Mouse (Mus musculus) testis, adult 2 months (tissue): ENCODE results near the gene Dusp10. TPM values are rescaled to one million over a fixed set of nuclear protein-coding genes. Genes with fewer than 3 reads are reported as not detected.

ENCODE experiments used
- H3K27ac ChIP-seq: fragments of 200-500 bp; 2 replicates; pipeline ENCODE4 v1.5.1; 2012; ENCODE audit warnings: low read depth, low read length; ENCODE audit not compliant: control insufficient read depth, insufficient read depth
- H3K27me3 ChIP-seq: fragments of 200-500 bp; 2 replicates; pipeline ENCODE4 v1.6.1; 2012; ENCODE audit warnings: mild to moderate bottlenecking, low read length, moderate library complexity; ENCODE audit not compliant: control insufficient read depth, insufficient read depth
- H3K36me3 ChIP-seq: fragments of 200-500 bp; 2 replicates; pipeline ENCODE4 v1.6.1; 2012; ENCODE audit warnings: mild to moderate bottlenecking, low read length; ENCODE audit not compliant: control insufficient read depth, insufficient read depth
- H3K4me1 ChIP-seq: fragments of 200-500 bp; 2 replicates; pipeline ENCODE4 v1.6.1; 2012; ENCODE audit warnings: low read length; ENCODE audit not compliant: control insufficient read depth, insufficient read depth
- H3K4me3 ChIP-seq: fragments of 200-500 bp; 2 replicates; pipeline ENCODE4 v1.5.1; 2012; ENCODE audit warnings: low read depth, mild to moderate bottlenecking, low read length, moderate library complexity, mixed read lengths; ENCODE audit not compliant: control insufficient read depth
- CTCF ChIP-seq: fragments of 200-500 bp; IDR thresholded peaks from 2 replicates; pipeline ENCODE4 v1.5.1; 2012; ENCODE audit warnings: low read depth, mild to moderate bottlenecking, inconsistent platforms, low read length, moderate library complexity; ENCODE audit not compliant: control insufficient read depth, insufficient read depth, insufficient replicate concordance
- POLR2A ChIP-seq: fragments of 200-500 bp; IDR thresholded peaks from 2 replicates; pipeline ENCODE4 v1.6.1; 2012; ENCODE audit warnings: low read depth, mild to moderate bottlenecking, inconsistent platforms, low read length, moderate library complexity; ENCODE audit not compliant: control insufficient read depth
- polyA plus RNA-seq: library from polyadenylated mRNA; depleted of rRNA; stranded (reverse); fragments of >200 nt; gene quantifications from 2 replicates; pipeline ENCODE4 v1.2.3, GENCODE M21; 2012

Gene Dusp10
- polyA plus RNA-seq, 1 experiment: 42.7 TPM

GRCm38 (mm10) chr1:184048675-184049418 is 35.7 kb downstream of the Dusp10 start:
- Histone ChIP-seq H3K27me3 (no peaks in the 10 kb centered on the region), H3K4me3 (no peak overlapping the region), H3K36me3 (no peaks in the 10 kb centered on the region), H3K27ac (no peak overlapping the region), H3K4me1 (no peaks in the 10 kb centered on the region)
- TF ChIP-seq POLR2A (no peak), CTCF (no peak)

GRCm38 (mm10) chr1:184051286-184051685 is 38.2 kb downstream of the Dusp10 start:
- no peaks in the 10 kb centered on the region for H3K4me1 ChIP-seq
- no peak overlapping the region for H3K4me3 ChIP-seq
- H3K36me3 ChIP-seq: no peaks in the 10 kb centered on the region
- no peak overlapping the region for H3K27ac ChIP-seq
- H3K27me3 ChIP-seq: no peaks in the 10 kb centered on the region
- TF ChIP-seq POLR2A (no peak), CTCF (no peak)

- Histone ChIP-seq H3K27ac (no peak overlapping the region), H3K4me3 (no peak overlapping the region), H3K36me3 (no peaks in the 10 kb centered on the region), H3K4me1 (no peaks in the 10 kb centered on the region), H3K27me3 (no peaks in the 10 kb centered on the region)
- TF ChIP-seq POLR2A: no peak
- TF ChIP-seq CTCF: no peak
Observed at GRCm38 (mm10) chr1:184051824-184052223, 38.7 kb downstream of the Dusp10 start.

GRCm38 (mm10) chr1:184052331-184052730 is 39.2 kb downstream of the Dusp10 start:
- TF ChIP-seq POLR2A: no peak
- no peak for TF ChIP-seq CTCF
- Histone ChIP-seq H3K36me3 (no peaks in the 10 kb centered on the region), H3K4me1 (no peaks in the 10 kb centered on the region), H3K27ac (no peak overlapping the region), H3K27me3 (no peaks in the 10 kb centered on the region), H3K4me3 (no peak overlapping the region)

- TF ChIP-seq CTCF: no peak
- TF ChIP-seq POLR2A: no peak
- Histone ChIP-seq H3K4me3 (no peak overlapping the region), H3K4me1 (no peaks in the 10 kb centered on the region), H3K27ac (no peak overlapping the region), H3K36me3 (no peaks in the 10 kb centered on the region), H3K27me3 (no peaks in the 10 kb centered on the region)
Observed at GRCm38 (mm10) chr1:184053141-184053540, 40.0 kb downstream of the Dusp10 start.

- H3K4me3 ChIP-seq: no peak overlapping the region
- H3K4me1 ChIP-seq: no peaks in the 10 kb centered on the region
- no peaks in the 10 kb centered on the region for H3K36me3 ChIP-seq
- H3K27ac ChIP-seq: no peak overlapping the region
- no peak for TF ChIP-seq POLR2A
- TF ChIP-seq CTCF: no peak
- no peaks in the 10 kb centered on the region for H3K27me3 ChIP-seq
Observed at GRCm38 (mm10) chr1:184053711-184054110, 40.6 kb downstream of the Dusp10 start.

GRCm38 (mm10) chr1:184054176-184054575 is 41.1 kb downstream of the Dusp10 start:
- no peaks in the 10 kb centered on the region for H3K4me1 ChIP-seq
- H3K36me3 ChIP-seq: no peaks in the 10 kb centered on the region
- H3K27ac ChIP-seq: no peak overlapping the region
- H3K4me3 ChIP-seq: no peak overlapping the region
- TF ChIP-seq POLR2A: no peak
- no peaks in the 10 kb centered on the region for H3K27me3 ChIP-seq
